Mouse (Mus musculus): ENCODE data around the gene Grpel1.

Grpel1 gene

DNA sequence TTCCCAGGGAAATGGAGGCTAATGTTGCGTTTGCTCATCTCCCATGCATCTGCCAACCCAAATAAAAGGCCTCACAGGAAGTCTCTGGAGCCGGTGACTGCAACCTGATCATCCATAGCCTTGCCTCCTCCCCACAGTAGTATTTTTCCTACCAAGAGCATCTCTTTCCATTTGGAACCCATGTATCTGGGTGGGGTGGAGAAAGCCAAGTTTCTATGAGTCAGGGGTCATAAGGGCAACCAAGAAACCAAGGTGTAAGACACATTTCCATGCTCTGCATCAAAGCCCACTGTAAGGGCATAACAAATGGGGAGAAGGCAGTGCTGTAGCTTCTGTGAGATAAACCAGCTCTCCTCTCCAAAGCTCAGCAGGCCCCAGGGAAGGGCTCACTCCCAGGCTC is 3.6 kb upstream of the Grpel1 start:
- DNase-seq (ENCODE audit: low spot score) = no peak

DNA sequence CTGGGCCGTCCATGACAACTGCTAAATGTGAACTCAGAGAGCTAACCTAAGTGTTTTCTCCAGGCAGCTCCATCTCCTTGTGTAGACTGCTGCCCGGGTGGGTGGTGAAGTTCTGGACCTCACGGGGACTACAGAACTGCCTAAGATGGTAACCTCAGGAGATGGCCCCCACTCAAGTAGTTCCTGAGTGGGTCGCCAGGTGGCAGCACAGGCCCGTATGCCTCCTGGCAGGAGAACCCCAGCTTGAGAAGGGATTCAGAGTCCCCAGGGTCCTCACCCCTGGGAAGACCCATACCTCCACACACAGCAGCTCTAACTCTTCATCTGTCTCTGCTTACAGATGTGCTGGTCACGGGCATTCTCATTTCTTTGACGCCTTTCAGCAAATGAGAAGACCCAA is 2.0 kb upstream of the Grpel1 start:
- peak; percentile 75 for DNase-seq (ENCODE audit: low spot score)

DNA sequence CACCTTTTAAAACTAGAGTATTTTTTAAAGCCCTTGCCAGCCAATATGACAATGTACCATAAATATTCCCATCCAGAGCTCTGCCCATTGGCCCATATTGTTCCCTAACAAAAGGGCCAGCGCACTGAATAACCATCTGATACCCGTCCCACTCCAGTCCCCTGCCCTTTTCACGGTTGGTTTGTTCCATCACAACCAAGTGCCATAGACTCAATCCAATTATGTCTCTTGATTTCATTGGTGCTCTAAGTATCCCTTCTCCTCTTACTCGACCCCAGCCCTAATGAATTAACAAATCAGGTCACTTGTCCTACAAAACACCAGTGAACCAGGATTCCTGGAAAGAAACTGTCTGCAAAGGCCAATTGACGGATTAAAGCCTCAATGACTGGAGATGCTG is 1.4 kb upstream of the Grpel1 start:
- DNase-seq (ENCODE audit: low spot score) = no peak

DNA sequence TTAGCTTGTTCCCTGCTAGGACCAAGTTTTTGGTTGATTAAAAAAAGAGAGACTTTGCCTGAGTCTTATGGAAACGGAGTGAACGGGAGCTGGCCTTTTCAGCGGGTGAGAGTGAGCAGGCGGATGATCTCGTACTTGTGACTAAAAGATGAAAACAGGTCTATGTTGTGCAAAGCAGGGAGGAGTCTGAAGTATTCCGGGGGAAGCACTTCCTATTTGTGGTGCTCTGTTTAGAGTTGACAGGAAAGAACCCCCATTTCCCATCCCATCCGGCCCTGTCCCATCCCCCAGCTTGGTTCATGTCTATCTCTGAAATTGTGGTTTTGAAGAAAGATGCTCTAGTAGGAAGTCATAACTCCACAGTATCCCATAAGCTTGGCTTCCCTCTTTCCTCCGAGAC is 1.1 kb downstream of the Grpel1 start:
- no peak for DNase-seq (ENCODE audit: low spot score)

DNA sequence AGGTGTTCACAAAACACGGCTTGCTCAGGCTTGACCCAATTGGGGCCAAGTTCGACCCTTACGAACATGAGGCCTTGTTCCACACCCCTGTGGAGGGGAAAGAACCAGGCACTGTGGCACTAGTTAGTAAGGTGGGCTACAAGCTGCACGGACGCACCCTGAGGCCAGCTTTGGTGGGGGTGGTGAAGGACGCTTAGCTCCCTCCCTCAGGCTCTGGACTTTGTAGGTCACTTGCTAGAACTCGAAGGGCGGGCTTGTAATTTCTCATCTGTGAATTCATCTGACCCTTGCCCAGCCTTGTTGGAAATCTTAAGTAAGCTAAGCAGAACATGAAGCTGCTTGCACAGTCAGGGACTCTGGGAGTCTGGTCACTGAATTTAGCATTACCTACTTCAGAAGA is 6.4 kb downstream of the Grpel1 start:
- no peak for DNase-seq (ENCODE audit: low spot score)

DNA sequence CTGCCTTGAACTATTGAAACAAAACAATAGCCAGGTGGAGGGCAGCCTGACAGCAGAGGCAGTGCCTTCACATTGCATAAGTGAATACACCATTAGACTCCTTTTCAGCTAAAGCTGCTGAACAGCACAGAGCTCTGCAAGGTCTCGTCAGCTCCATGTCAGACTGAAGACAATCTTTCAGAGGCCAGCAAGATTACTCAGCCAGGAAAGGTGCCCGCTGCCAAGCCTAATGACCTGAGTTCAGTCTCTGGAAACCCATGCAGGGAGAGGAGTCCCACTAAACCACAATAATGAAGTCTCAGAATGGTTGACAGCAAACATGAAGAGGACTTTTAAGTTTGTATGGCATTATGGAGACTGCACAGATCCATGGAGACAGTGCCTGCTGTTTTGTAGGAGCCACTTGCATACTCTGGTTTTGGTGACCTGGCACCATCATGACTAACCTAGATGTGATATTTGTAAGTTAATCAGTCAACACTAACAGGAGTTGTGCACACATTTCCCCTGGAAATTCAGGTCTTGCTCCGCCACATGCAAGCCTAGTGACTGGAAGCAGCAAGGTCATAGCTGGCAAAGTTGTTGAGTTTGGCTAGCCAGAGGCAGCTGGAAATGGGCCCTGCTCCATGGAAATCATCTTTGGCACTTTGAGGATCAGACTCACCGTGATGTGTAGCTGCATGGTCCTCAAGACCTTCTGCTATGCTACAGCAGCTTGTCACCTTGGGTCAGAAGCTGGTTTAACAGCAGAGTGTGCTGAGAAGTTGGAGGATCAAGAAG is 8.3 kb downstream of the Grpel1 start:
- DNase-seq (ENCODE audit: low spot score) = no peak

DNA sequence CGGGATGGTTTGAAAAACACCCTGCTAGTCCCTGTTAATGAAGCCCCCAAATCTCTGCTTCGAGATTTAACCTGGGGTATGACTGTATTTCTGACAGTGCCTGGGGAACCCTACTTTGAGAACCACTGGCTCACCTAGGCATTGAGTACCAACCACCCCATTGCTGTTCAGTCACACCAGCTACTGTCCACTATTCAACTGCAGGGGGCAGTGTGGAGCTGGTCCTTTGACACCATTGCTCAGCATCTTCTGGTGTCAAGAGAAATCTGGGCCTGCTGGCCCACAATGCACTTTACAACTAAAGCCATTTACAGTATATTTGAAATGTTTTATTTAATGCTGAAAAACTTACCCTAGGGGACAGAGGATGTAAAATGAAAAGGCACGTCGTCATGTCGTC is 9.5 kb downstream of the Grpel1 start:
- peak; percentile 60 for DNase-seq (ENCODE audit: low spot score)

DNA sequence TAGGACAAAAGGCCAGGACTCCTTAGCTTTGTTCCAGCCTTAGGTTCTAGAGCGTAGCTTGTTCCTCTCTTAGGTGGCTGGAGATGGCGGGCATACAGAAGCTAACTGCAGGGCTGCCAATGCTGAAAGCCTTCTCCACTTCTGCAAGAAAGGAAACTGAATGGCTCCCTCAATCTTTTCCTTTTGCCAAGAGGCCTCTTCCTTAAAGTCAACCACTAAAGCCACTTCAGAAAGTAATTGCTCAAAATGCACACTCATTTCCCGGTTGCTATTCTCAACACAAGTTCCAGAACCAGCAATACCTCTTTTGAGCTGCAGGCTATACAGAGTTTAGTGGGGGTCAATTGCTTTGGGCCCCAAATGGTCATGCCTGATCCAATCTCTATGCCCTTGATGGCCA is 12.7 kb downstream of the Grpel1 start:
- no peak for DNase-seq (ENCODE audit: low spot score)

DNA sequence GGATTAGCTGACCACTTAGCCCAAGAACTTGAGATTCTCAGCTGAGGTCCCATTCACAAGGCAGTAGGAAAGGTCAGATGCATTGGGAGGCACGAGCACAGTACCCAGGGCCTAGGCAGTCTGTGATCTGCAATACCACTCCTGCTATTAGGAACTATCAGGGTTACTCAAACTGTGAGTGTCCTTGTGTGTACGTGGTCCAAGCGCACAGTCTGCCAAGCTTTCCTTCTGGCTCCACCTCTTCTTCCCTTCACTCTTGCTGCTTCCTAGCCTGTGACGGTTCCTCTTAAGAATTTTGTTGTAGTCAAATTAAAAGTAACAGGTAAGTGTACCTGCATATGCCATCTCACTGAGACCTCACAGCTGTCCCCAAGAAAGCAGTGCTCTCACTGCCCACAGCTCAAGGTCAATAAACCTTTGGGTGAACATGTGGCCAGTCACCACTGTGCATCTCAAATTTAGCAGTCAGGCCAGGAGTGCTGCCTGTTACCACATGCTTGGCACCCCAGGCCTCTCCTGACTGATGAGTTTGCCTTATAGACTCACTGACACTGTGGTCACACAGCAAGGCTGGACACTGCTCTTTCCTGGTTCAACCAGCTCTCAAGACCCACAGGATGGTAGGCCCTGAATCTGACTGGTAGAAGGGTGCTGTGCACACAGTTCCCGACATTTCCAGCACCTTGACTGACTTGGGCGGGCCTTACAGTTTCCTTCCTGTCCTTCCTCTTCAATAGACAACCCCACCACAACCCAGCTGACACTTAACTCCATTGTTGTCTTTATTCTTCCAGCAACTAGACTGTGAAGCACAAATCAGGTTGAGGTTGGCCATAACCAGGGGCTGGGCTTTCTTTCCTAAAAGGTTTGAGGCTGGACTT is 14.0 kb downstream of the Grpel1 start:
- DNase-seq (ENCODE audit: low spot score) = no peak

DNA sequence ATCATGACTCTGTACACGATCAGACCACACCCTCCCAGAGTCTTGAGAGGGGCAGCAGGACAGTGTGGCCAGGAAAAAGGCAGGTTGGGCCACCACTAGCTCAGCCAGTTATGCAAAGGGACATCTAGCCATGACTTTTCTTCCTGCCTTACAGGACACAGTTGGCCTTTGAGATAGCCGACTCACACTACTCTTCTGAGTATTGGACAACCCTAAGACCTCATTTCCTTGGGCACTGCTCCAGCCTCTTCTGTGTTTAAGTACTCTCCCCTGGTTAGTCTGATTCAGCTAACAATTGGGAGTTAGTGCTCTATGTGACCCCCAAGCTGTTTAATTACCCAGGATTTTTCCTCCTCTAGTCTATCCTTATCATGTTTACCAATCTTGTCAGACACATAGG is 14.9 kb downstream of the Grpel1 start:
- no peak for DNase-seq (ENCODE audit: low spot score)

DNA sequence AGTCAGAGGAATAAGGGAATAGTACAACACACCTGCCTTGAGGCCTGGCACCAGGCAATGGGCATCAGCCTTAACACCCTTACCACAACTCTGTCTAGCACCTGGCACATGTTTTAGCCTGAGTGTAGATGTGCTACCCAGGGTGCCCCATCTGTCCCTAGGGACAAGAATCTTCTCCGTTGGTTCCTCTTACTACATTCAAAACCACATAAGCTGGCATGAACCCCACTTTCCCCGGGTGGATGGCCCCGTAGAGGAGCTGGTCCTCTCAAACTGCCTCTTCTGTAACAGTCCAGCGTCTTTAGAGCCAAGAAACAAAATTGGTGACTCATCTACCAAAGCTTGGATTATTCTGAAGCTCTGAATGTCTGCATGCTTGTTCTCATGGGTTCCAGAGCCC is 15.6 kb downstream of the Grpel1 start:
- DNase-seq (ENCODE audit: low spot score) = no peak

DNA sequence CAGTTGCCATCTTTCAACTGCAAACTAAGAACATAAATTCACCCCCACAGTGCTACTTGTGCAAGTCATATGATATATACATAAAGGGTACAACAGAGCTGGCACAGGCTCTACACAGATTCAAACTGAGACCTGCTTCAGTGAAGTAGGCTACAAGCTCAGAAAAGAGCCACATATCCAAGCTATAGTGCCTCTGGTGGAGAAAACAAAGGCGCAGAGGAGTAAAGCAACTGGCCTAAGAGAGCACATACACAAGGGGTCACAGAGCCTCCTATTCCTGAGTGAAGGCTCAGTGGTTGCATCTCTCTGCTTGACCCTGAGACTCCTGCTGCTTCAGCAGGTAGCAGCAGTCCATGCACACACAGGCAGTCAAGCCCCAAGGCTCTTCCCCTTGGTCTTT is 16.3 kb downstream of the Grpel1 start:
- no peak for DNase-seq (ENCODE audit: low spot score)

DNA sequence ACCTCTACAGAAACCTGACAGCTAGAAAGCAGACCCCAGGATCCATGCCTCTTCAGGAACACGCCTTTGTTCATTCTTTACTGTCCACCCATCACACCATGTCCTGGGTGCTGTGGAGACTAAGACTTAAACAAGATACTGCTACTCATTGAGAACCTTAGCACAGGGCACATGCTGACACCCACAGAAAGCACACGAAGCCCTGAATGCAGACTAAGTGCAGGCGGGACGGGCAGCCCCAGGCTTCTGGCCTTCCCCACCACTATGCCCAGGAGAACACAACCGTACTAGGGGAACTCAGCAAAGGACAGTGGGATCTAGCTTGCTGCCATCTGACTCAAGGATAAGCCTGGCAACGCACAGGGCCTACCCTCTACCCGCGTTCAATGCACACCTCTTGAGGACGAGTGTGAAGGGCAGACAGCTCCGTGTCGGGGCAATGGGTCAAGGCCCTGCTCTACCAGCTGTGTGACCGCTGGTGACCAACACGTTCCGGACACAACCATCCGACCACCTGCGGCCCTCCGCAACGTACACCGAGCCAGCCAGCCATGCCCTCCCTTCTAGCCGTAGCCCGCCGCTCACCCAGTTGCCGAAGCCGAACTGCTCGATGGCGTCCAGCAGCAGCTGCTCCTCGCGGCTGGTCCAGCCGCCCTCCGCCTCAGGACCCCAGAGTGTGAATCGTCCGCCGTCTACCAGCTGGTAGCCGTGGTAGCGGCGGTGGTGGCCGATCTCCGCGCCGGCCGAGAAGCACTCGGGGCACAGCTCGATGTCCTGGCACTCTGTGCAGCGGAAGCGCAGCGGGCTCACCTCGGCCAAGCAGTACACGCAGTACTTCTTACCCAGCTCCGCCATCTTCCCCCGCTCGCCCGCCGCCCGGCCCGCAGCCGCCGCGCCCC is 18.7 kb downstream of the Grpel1 start:
- peak; percentile 44 for DNase-seq (ENCODE audit: low spot score)

DNA sequence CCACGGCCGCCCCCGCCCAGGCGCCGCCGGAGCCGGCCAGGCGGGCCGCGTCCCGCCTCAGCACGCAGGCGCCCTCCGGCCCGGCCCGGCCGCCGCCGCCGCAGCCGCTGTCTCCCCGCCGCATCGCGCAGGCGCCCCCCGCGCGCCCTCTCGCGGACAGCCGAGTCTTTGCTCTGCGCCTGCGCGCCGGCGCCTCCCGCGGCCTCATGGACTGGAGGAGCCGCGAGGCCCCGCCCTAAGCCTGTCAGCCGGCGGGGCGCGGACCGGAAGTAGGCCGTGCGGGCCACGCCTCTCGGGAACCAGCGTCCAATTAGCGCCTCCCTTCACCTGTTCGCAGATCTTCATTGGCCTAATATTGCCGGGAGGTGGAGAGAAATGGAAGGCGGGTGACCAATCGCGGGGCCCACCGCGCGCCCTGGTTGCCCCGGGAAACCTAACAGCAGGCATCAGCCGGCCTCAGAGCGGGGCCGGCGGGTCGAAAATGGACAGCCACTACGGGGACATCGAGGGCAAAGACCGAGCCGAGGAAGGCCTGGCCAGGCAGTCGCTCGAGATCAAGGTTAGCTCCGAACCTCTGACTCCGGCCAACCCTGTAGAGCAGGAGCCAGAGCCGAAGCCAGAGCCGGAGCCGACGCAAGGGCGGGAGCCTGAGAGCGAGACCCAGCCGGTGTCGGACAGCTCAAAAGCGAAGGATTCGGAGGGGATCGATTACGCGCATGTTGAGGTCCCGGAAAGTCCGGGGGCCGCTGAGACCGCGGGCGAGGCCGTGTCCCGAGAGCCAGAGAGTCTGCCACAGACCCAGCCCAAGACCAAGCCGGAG is 19.6 kb downstream of the Grpel1 start, which contains the start of the genes Tada2b and Ccdc96:
Gene Tada2b, minus strand, starts transcription at position 115 of the 820 bp plus-strand sequence.
Gene Ccdc96, plus strand, starts transcription at position 418 of the 820 bp plus-strand sequence.
- DNase-seq (ENCODE audit: low spot score) = peak; percentile 97

DNA sequence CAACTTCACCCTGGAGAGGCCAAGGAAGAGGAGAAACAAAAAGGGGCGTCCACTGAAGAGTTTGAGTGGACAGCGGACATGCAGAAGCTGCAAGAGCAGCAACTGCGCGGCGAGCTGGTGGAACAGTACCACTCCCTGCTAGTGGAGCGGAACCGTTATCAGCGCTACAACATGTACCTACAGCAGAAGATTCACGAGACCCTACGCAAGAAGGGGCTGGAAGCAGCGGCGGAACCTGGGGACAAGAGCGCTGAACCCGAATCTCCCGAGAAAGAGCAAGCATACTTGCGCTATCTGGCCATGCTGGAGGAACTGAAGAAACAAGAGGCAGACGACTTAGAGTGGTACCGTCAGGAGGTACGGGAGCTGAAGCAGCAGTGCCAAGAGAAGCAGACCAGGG is 20.5 kb downstream of the Grpel1 start:
- DNase-seq (ENCODE audit: low spot score) = no peak

DNA sequence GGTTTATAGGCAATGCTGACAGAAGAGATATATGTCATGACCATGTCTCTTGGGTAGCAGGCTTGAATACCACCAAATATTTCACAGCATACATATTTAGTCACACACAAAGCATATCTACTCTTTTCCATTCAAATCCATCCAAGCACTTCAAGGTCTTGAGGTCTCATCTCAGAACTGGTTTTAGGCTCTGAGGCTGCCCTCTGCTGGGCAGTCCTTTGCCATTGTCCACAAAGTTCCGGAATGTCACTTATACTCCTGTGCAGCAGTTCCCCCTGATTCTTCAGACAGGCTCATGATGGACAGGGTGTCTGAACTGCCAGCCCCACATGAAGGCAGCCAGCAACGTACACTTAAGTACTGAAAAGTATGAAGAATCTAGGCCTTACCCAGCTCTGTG is 24.4 kb downstream of the Grpel1 start:
- DNase-seq (ENCODE audit: low spot score) = no peak

DNA sequence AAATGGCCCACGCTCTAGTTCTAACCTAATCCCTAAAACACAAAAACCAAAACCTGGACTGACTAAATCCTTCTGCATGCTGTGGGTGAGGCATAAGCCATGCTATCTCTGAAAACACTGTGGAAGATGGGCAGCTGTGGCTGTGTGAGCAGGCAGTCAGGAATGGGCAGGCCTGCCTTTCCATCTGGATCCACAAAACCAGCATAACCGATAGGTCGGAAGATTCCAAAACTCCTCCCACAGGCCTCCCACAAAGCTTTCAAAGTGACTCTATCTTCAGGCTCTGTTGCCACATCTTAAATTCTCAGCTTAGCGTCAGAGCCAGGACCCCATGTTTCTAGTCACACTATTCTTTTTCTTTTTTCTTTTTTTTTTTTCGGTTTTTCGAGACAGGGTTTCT is 29.1 kb downstream of the Grpel1 start:
- no peak for DNase-seq (ENCODE audit: low spot score)

DNA sequence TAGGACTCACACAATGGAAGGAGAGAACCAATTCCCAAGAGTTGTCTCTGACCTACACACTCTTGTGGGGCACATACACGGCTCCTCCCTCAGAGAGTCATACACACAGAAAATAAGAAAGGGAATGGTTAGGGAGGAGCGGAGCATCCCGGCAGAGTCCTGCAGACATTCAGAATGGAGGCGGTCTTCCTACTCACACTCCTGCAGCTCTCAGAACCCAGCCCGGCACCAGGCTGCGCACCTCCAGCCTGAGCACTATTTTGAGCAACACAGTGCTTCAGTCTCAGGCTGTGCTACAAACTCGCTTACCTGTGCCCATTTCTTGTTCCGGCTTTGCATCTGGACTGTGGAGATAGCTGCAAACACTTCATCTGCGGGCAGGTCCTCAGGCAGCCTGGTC is 29.9 kb downstream of the Grpel1 start:
- DNase-seq (ENCODE audit: low spot score) = no peak

DNA sequence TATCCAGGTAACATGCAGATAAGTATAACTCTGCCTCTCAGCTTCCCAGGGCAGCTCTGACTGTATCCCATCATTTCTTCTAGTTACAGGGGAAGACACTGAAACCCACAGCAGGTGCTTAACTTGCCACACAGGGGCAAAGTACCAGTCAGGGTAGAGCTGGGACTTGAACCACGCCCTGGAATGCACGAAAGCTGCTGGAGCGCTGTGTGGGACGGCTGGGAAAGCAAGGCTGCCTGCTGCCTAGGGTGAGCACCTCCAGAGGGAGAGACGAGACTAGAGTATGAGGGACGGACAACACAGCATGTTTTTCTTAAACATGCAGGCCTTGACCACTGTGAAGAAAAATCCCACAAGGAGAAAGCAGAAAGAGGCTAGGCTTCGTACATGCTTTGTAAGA is 40.4 kb downstream of the Grpel1 start:
- no peak for DNase-seq (ENCODE audit: low spot score)

DNA sequence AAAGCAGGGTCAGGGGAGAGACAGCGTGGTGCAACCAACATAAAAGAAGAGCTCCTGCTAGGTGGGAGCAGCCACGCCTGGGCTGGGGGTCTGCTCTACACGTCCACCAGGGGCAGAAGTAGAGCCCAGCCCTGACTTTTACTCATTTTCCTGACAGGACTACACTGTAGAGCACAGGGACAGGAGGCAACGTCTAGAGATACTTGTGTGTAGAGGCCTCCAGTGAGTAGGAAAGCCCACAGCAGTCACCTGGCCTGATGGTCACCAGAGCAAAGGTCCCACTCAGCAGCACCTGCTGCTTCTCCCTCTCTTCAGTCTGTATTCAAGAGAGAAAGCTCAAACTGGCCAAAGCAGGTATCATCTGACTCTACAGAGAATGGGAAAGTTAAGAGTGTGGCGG is 40.8 kb downstream of the Grpel1 start:
- no peak for DNase-seq (ENCODE audit: low spot score)

DNA sequence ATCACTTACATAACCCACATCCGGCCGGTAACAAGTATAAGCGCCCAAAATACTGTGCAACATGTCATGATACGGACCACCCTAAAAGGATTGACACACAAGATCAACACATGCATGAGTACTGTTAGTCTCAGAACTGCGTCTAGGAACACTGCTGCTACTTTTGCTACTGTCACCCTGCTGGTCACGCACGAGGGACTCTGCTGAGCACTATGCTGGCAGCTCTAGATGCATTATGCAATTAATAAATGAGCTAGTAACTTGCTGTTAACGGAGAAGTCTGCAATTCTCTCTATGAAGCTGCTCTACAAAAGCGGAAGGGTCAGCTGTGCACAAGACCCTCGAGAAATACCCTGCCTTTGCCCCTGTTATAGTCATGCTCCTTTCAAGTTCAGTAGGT is 43.6 kb downstream of the Grpel1 start:
- no peak for DNase-seq (ENCODE audit: low spot score)
